Mouse (Mus musculus): ENCODE results near the gene Ighmbp2. TPM values are rescaled to one million over a fixed set of nuclear protein-coding genes. Genes with fewer than 3 reads are reported as not detected.
A peak's percentile ranks its signal among the peaks of the same experiment; 100 is the strongest.

Ighmbp2 gene
- total RNA-seq (2014; rRNA removed): 11.8 and 12.3 TPM in 2 replicates
- 10.2 and 10.8 TPM in 2 replicates for polyA plus RNA-seq (2015; fragmentation: Nextera tagmentation; extraction: Ambion mirVana)

- Histone ChIP-seq H3K27me3 (ENCODE audit: insufficient read depth, low read length) (no peaks in the 10 kb centered on the region), H3K4me1 (ENCODE audit: insufficient read depth, low read length) (peaks cover 8% of the 10 kb centered on the region; the same call in 1 of the 2 replicates), H3K36me3 (ENCODE audit: insufficient read depth, low read length) (peaks cover 38% of the 10 kb centered on the region), H3K9ac (replicated peaks; ENCODE audit: low read length, poor library complexity, severe bottlenecking) (peak within 1 kb of the TSS; percentile 74), H3K4me3 (ENCODE audit: low read depth, low read length) (peak within 1 kb of the TSS; percentile 68), H3K27ac (ENCODE audit: low read depth, low read length) (peak within 1 kb of the TSS; percentile 67), H3K9me3 (ENCODE audit: low read length) (no peaks in the 10 kb centered on the region), H3K4me2 (ENCODE audit: low read depth, low read length, poor library complexity, severe bottlenecking) (peak within 1 kb of the TSS; percentile 75)
- WGBS: under 1% methylated on average over 49 of the region's 49 CpGs
- ATAC-seq (ENCODE audit: low FRiP score): peak; percentile 93
- no peak for TF ChIP-seq CTCF (IDR thresholded peaks at IDR 0.05)
- peak; percentile 95 for DNase-seq (ENCODE audit: low spot score)
Observed at GRCm38 (mm10) chr19:3282572-3283467, at the start of gene Ighmbp2, which contains the start of gene Mrpl21. Gene Ighmbp2, minus strand, starts transcription at chr19:3283017. Gene Mrpl21, plus strand, starts transcription at chr19:3282901.

- Histone ChIP-seq H3K27me3 (ENCODE audit: insufficient read depth, low read length) (peaks cover 11% of the 10 kb centered on the region), H3K27ac (ENCODE audit: low read depth, low read length) (peak overlapping the region; percentile 71; the same call in 1 of the 2 replicates), H3K4me3 (ENCODE audit: low read depth, low read length) (no peak overlapping the region), H3K4me2 (ENCODE audit: low read depth, low read length, poor library complexity, severe bottlenecking) (no peak overlapping the region), H3K9ac (replicated peaks; ENCODE audit: low read length, poor library complexity, severe bottlenecking) (no peak overlapping the region), H3K36me3 (ENCODE audit: insufficient read depth, low read length) (no peaks in the 10 kb centered on the region), H3K4me1 (ENCODE audit: insufficient read depth, low read length) (no peaks in the 10 kb centered on the region), H3K9me3 (ENCODE audit: low read length) (no peaks in the 10 kb centered on the region)
- no peak for TF ChIP-seq CTCF (IDR thresholded peaks at IDR 0.05)
- ATAC-seq (ENCODE audit: low FRiP score) (no peak), DNase-seq (ENCODE audit: low spot score) (no peak)
- 78% methylated on average over 12 of the region's 12 CpGs for WGBS
Observed at GRCm38 (mm10) chr19:3326479-3327047, 43.7 kb upstream of the Ighmbp2 start.

GRCm38 (mm10) chr19:3325771-3326478 lies 43.1 kb upstream of the Ighmbp2 start:
- ATAC-seq (ENCODE audit: low FRiP score): no peak
- peak overlapping the region; percentile 71 for H3K27ac ChIP-seq (ENCODE audit: low read depth, low read length)
- H3K4me2 ChIP-seq (ENCODE audit: low read depth, low read length, poor library complexity, severe bottlenecking): peak overlapping the region; percentile 72
- H3K27me3 ChIP-seq (ENCODE audit: insufficient read depth, low read length): peaks cover 16% of the 10 kb centered on the region
- no peaks in the 10 kb centered on the region for H3K4me1 ChIP-seq (ENCODE audit: insufficient read depth, low read length)
- TF ChIP-seq CTCF (IDR thresholded peaks at IDR 0.05): no peak
- H3K36me3 ChIP-seq (ENCODE audit: insufficient read depth, low read length): no peaks in the 10 kb centered on the region
- peak overlapping the region; percentile 46 for H3K4me3 ChIP-seq (ENCODE audit: low read depth, low read length)
- no peaks in the 10 kb centered on the region for H3K9me3 ChIP-seq (ENCODE audit: low read length)
- DNase-seq (ENCODE audit: low spot score): no peak
- 18% methylated on average over 15 of the region's 15 CpGs for WGBS
- H3K9ac ChIP-seq (replicated peaks; ENCODE audit: low read length, poor library complexity, severe bottlenecking): no peak overlapping the region

- peak; percentile 90 for DNase-seq (ENCODE audit: low spot score)
- H3K4me2 ChIP-seq (ENCODE audit: low read depth, low read length, poor library complexity, severe bottlenecking): peak overlapping the region; percentile 72
- H3K9ac ChIP-seq (replicated peaks; ENCODE audit: low read length, poor library complexity, severe bottlenecking): peak overlapping the region; percentile 51
- peak overlapping the region; percentile 46 for H3K4me3 ChIP-seq (ENCODE audit: low read depth, low read length)
- H3K27ac ChIP-seq (ENCODE audit: low read depth, low read length): peak overlapping the region; percentile 71
- ATAC-seq (ENCODE audit: low FRiP score): peak; percentile 77
- peaks cover 16% of the 10 kb centered on the region for H3K27me3 ChIP-seq (ENCODE audit: insufficient read depth, low read length)
- no peak for TF ChIP-seq CTCF (IDR thresholded peaks at IDR 0.05)
- no peaks in the 10 kb centered on the region for H3K4me1 ChIP-seq (ENCODE audit: insufficient read depth, low read length)
- 1% methylated on average over 59 of the region's 59 CpGs for WGBS
- no peaks in the 10 kb centered on the region for H3K36me3 ChIP-seq (ENCODE audit: insufficient read depth, low read length)
- no peaks in the 10 kb centered on the region for H3K9me3 ChIP-seq (ENCODE audit: low read length)
Observed at GRCm38 (mm10) chr19:3324931-3325711, 42.3 kb upstream of the Ighmbp2 start.

- 3% methylated on average over 17 of the region's 17 CpGs for WGBS
- H3K4me2 ChIP-seq (ENCODE audit: low read depth, low read length, poor library complexity, severe bottlenecking): peak overlapping the region; percentile 72
- TF ChIP-seq CTCF (IDR thresholded peaks at IDR 0.05): no peak
- H3K4me1 ChIP-seq (ENCODE audit: insufficient read depth, low read length): no peaks in the 10 kb centered on the region
- no peak for ATAC-seq (ENCODE audit: low FRiP score)
- peaks cover 16% of the 10 kb centered on the region for H3K27me3 ChIP-seq (ENCODE audit: insufficient read depth, low read length)
- no peaks in the 10 kb centered on the region for H3K9me3 ChIP-seq (ENCODE audit: low read length)
- H3K27ac ChIP-seq (ENCODE audit: low read depth, low read length): peak overlapping the region; percentile 71
- DNase-seq (ENCODE audit: low spot score): no peak
- no peaks in the 10 kb centered on the region for H3K36me3 ChIP-seq (ENCODE audit: insufficient read depth, low read length)
- H3K9ac ChIP-seq (replicated peaks; ENCODE audit: low read length, poor library complexity, severe bottlenecking): no peak overlapping the region
- peak overlapping the region; percentile 46 for H3K4me3 ChIP-seq (ENCODE audit: low read depth, low read length)
Observed at GRCm38 (mm10) chr19:3324271-3324811, 41.5 kb upstream of the Ighmbp2 start.
